Mouse (Mus musculus) embryonic fibroblast, embryonic 13.5 days (primary cell): ENCODE results near the gene Lipo4. TPM values are rescaled to one million over a fixed set of nuclear protein-coding genes. Genes with fewer than 3 reads are reported as not detected.
"Not testable (repeated sequence)": the region's sequence is repeated elsewhere in the genome, so short reads cannot be mapped to it uniquely, and the experiment has no call there.

Source experiments
- H3K27ac ChIP-seq: 2 replicates; pipeline ENCODE4 v1.5.1; 2012; ENCODE audit warnings: low read length, control low read depth, inconsistent platforms; ENCODE audit not compliant: insufficient read depth
- H3K4me1 ChIP-seq: 2 replicates; pipeline ENCODE4 v1.6.1; 2011; ENCODE audit warnings: low read length; ENCODE audit not compliant: control insufficient read depth, insufficient read depth
- H3K4me3 ChIP-seq: 2 replicates; pipeline ENCODE4 v1.5.1; 2011; ENCODE audit warnings: mild to moderate bottlenecking, control low read depth, low read length; ENCODE audit not compliant: insufficient read depth
- CTCF ChIP-seq: IDR thresholded peaks from 2 replicates; pipeline ENCODE4 v1.5.1; 2011; ENCODE audit warnings: mild to moderate bottlenecking, control low read depth, low read length, moderate library complexity, borderline replicate concordance; ENCODE audit not compliant: insufficient read depth
- POLR2A ChIP-seq: IDR thresholded peaks from 2 replicates; pipeline ENCODE4 v1.6.1; 2011; ENCODE audit warnings: low read depth, mild to moderate bottlenecking, control low read depth, low read length, moderate library complexity
- polyA plus RNA-seq: library from polyadenylated mRNA; stranded (reverse); fragments of >200 nt; gene quantifications from 2 replicates; pipeline ENCODE4 v1.2.4, GENCODE M21; 2011; ENCODE audit warnings: low read depth; ENCODE audit not compliant: missing spikeins, insufficient read length

Lipo4 gene
- not detected in 2 replicates for polyA plus RNA-seq

DNA sequence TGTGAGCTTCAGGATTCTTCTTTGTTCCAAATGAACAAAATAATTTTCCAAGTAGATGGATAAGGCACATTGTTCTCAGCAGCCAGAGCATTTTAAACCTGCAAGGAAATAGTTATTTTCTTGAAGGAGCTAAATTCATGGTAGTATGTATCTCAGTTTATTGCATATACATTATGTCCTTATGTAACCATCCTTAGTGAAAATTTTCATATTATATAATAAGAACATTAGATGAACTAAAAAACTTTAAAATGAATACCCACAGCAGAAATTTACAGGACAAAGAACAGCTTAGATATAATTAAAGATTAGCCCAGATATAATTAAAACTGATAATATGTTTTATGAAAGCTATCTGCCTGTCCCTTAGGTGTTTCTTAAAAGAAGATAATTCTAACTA lies at the start of gene Lipo4:
TSS of gene Lipo4 (minus strand) at position 101 of the 400 bp plus-strand sequence.
- Histone ChIP-seq H3K4me1 (no peaks in the 10 kb centered on the region), H3K27ac (no peak within 1 kb of the TSS), H3K4me3 (no peak within 1 kb of the TSS)
- TF ChIP-seq POLR2A: no peak
- no peak for TF ChIP-seq CTCF

DNA sequence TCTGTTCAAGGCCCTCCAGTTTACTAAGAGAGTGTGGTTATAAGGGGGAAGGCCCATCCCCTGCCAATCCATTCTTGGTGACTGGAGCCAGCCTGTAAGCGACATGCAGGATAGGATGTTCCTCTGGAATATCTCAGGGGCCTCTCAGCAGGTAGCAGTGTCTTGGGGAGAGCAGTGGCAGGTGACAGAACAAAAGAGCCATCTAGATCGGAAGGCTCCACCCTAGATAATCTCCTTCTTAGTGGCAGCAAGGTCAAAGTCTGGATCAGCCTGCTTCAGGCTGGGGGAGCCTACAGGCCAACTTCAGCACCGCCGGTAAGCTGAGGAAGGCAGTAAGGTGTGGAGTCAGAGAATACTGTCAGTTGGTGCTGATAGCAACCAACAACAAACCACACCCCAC lies 61.2 kb downstream of the Lipo4 start:
- H3K4me1 ChIP-seq, H3K4me3 ChIP-seq, H3K27ac ChIP-seq: not testable (repeated sequence)

DNA sequence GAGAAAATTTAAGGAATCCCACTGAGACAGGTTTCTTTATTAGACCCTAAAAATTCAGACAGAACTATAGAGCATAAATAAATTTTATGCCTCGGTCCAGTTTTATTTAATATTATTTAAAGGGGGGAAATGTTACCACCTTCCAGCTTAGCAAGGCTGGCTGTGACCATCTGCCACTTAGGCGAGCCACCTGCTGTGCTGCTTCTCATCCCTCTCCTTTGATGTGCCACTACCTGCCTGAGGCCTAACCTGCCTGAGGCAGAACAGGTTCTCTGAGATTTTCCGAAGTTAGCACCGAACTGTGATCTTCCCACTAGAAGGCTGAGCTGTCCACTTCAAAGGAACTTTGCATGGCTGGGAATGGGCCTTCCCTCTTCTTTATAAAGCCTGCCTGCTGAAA lies 63.9 kb downstream of the Lipo4 start:
- Histone ChIP-seq H3K4me3 (no peak overlapping the region), H3K27ac (no peak overlapping the region), H3K4me1 (no peaks in the 10 kb centered on the region)

More for the DNA sequence above, 63.9 kb downstream of the Lipo4 start:
- no peak for TF ChIP-seq CTCF
- no peak for TF ChIP-seq POLR2A

Other genes starting within 250 kb of the Lipo4 start
- 1.2 and 1.6 TPM in 2 replicates for gene Rnls, start 125.5 kb downstream of the Lipo4 start, polyA plus RNA-seq
- gene Gm8978, start 107.5 kb upstream of the Lipo4 start, polyA plus RNA-seq: not detected in 2 replicates
- not detected in 2 replicates for gene Lipo2, start 233.6 kb upstream of the Lipo4 start, polyA plus RNA-seq
- gene Lipo3, start 244.2 kb upstream of the Lipo4 start, polyA plus RNA-seq: 14.4 and 17.1 TPM in 2 replicates